Mouse (Mus musculus): ENCODE results near the gene Fstl4. TPM values are rescaled to one million over a fixed set of nuclear protein-coding genes. Genes with fewer than 3 reads are reported as not detected.
"Not testable (repeated sequence)": the region's sequence is repeated elsewhere in the genome, so short reads cannot be mapped to it uniquely, and the experiment has no call there.

Gene Fstl4
- total and polyA plus RNA-seq, 2 experiments from 2014 or later: 10.9 to 11.3 TPM

- Histone ChIP-seq H3K4me1 (ENCODE audit: insufficient read depth, low read length) (no peaks in the 10 kb centered on the region), H3K4me2 (ENCODE audit: low read depth, low read length) (no peak overlapping the region), H3K4me3 (ENCODE audit: low read length) (no peak overlapping the region), H3K27me3 (ENCODE audit: insufficient read depth, low read length) (no peaks in the 10 kb centered on the region), H3K9me3 (ENCODE audit: low read length) (no peaks in the 10 kb centered on the region), H3K27ac (no peak overlapping the region), H3K9ac (replicated peaks; ENCODE audit: low read length) (no peak overlapping the region), H3K36me3 (ENCODE audit: insufficient read depth, low read length) (no peaks in the 10 kb centered on the region)
- no peak for TF ChIP-seq CTCF (IDR thresholded peaks at IDR 0.05; ENCODE audit: low read depth)
- 96% methylated on average over 1 of the region's 1 CpGs for WGBS
- ATAC-seq (no peak), DNase-seq (ENCODE audit: low spot score) (no peak)
Measured at GRCm38 (mm10) chr11:53071602-53072001, 307.2 kb downstream of the Fstl4 start.

DNA sequence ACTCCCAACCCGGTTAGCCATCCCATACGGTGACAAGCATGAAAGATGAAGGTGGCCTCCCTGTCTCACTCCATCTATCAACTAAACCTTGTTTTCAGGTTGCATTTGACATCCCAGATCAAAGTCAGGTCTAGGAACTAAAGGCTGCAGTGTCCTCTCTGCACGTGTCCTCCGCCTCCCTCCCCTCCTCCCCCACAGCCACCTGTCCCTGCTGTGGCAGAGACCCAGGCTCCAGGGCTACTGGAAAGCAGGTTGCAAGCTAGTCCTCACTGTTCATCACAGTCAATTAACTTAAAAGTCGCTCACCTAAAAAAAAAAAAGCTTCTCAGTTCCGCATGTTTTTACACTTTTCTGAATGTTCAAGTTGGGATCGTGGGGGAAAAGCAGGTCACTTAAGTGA, 313.2 kb downstream of the Fstl4 start:
- 77% methylated on average over 7 of the region's 7 CpGs for WGBS
- TF ChIP-seq CTCF (IDR thresholded peaks at IDR 0.05; ENCODE audit: low read depth): no peak

DNA sequence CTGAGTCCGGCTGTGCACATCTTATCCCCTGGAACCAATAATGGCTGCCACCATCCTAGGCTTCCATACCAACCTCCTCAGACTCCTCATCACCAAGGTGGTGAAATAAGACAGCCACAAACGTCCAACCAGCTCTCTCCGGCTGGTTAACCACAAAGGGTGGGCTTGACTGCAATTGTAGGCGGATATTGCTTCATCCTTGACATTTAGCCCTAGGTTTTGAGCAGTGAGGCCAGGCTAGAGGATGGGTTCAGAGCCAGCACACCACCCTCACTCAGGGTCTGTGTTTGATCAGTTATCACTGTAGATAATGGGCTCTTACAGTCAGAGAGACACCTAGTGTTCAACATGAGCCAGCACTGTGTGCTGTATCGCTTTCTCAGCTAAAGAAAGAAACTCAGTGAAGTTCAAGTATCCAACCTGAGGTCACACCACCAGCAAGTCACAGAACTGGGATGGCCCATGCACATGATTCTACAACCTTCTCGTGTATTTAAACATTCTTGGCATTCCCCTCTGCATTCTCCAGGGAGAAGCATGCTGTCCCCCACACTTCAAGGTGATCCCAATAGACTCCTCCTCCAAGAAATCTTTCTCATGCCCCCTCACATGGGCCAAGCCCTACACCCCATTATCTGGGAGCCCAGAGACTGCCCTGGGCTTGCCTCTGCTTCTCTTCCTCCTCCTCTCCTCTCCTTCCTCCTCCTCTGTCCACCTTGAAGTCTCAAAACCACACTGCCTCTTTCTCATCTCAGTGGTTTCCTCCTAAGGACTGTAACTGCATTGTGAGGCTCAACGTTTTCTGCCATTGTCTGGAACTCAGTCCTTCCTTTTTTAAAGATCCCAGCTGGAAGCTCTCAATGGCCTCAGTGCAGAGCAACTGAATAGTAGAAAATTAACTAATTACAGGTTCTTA, 314.2 kb downstream of the Fstl4 start:
- Histone ChIP-seq H3K4me1 (ENCODE audit: insufficient read depth, low read length) (no peaks in the 10 kb centered on the region), H3K9ac (replicated peaks; ENCODE audit: low read length) (no peak overlapping the region), H3K4me2 (ENCODE audit: low read depth, low read length) (no peak overlapping the region), H3K9me3 (ENCODE audit: low read length) (no peaks in the 10 kb centered on the region), H3K27me3 (ENCODE audit: insufficient read depth, low read length) (no peaks in the 10 kb centered on the region), H3K27ac (no peak overlapping the region), H3K4me3 (ENCODE audit: low read length) (no peak overlapping the region), H3K36me3 (ENCODE audit: insufficient read depth, low read length) (no peaks in the 10 kb centered on the region)
- peak; percentile 51 for TF ChIP-seq CTCF (IDR thresholded peaks at IDR 0.05; ENCODE audit: low read depth)
- ATAC-seq (no peak), DNase-seq (ENCODE audit: low spot score) (no peak)
- WGBS: 76% methylated on average over 7 of the region's 7 CpGs

More for the DNA sequence above, 313.2 kb downstream of the Fstl4 start:
- no peaks in the 10 kb centered on the region for H3K27me3 ChIP-seq (ENCODE audit: insufficient read depth, low read length)
- no peak overlapping the region for H3K4me2 ChIP-seq (ENCODE audit: low read depth, low read length)
- no peaks in the 10 kb centered on the region for H3K36me3 ChIP-seq (ENCODE audit: insufficient read depth, low read length)
- H3K4me1 ChIP-seq (ENCODE audit: insufficient read depth, low read length): no peaks in the 10 kb centered on the region
- no peak overlapping the region for H3K27ac ChIP-seq
- ATAC-seq (no peak), DNase-seq (ENCODE audit: low spot score) (no peak)
- H3K9me3 ChIP-seq (ENCODE audit: low read length): no peaks in the 10 kb centered on the region
- H3K9ac ChIP-seq (replicated peaks; ENCODE audit: low read length): no peak overlapping the region
- no peak overlapping the region for H3K4me3 ChIP-seq (ENCODE audit: low read length)

- no peaks in the 10 kb centered on the region for H3K27me3 ChIP-seq (ENCODE audit: insufficient read depth, low read length)
- no peak overlapping the region for H3K27ac ChIP-seq
- H3K4me3 ChIP-seq (ENCODE audit: low read length): no peak overlapping the region
- H3K4me1 ChIP-seq (ENCODE audit: insufficient read depth, low read length): no peaks in the 10 kb centered on the region
- ATAC-seq: no peak
- no peaks in the 10 kb centered on the region for H3K36me3 ChIP-seq (ENCODE audit: insufficient read depth, low read length)
- 81% methylated on average over 6 of the region's 6 CpGs for WGBS
- no peaks in the 10 kb centered on the region for H3K9me3 ChIP-seq (ENCODE audit: low read length)
- DNase-seq (ENCODE audit: low spot score): no peak
- no peak overlapping the region for H3K9ac ChIP-seq (replicated peaks; ENCODE audit: low read length)
- no peak for TF ChIP-seq CTCF (IDR thresholded peaks at IDR 0.05; ENCODE audit: low read depth)
- H3K4me2 ChIP-seq (ENCODE audit: low read depth, low read length): no peak overlapping the region
Measured at GRCm38 (mm10) chr11:53081310-53081709, 316.9 kb downstream of the Fstl4 start.

GRCm38 (mm10) chr11:53085367-53085766, 320.9 kb downstream of the Fstl4 start:
- DNase-seq (ENCODE audit: low spot score) (peak; percentile 27), ATAC-seq (no peak)
- Histone ChIP-seq H3K27me3 (ENCODE audit: insufficient read depth, low read length) (no peaks in the 10 kb centered on the region), H3K4me1 (ENCODE audit: insufficient read depth, low read length) (no peaks in the 10 kb centered on the region), H3K9me3 (ENCODE audit: low read length) (no peaks in the 10 kb centered on the region), H3K4me2 (ENCODE audit: low read depth, low read length) (no peak overlapping the region), H3K9ac (replicated peaks; ENCODE audit: low read length) (no peak overlapping the region), H3K27ac (no peak overlapping the region), H3K4me3 (ENCODE audit: low read length) (no peak overlapping the region), H3K36me3 (ENCODE audit: insufficient read depth, low read length) (no peaks in the 10 kb centered on the region)
- WGBS: 74% methylated on average over 6 of the region's 6 CpGs
- TF ChIP-seq CTCF (IDR thresholded peaks at IDR 0.05; ENCODE audit: low read depth): peak; percentile 40

- H3K4me2 ChIP-seq (ENCODE audit: low read depth, low read length): no peak overlapping the region
- no peaks in the 10 kb centered on the region for H3K4me1 ChIP-seq (ENCODE audit: insufficient read depth, low read length)
- DNase-seq (ENCODE audit: low spot score) (no peak), ATAC-seq (no peak)
- no peaks in the 10 kb centered on the region for H3K36me3 ChIP-seq (ENCODE audit: insufficient read depth, low read length)
- H3K4me3 ChIP-seq (ENCODE audit: low read length): no peak overlapping the region
- no peak for TF ChIP-seq CTCF (IDR thresholded peaks at IDR 0.05; ENCODE audit: low read depth)
- H3K9ac ChIP-seq (replicated peaks; ENCODE audit: low read length): no peak overlapping the region
- H3K9me3 ChIP-seq (ENCODE audit: low read length): no peaks in the 10 kb centered on the region
- WGBS: 61% methylated on average over 9 of the region's 9 CpGs
- H3K27ac ChIP-seq: no peak overlapping the region
- no peaks in the 10 kb centered on the region for H3K27me3 ChIP-seq (ENCODE audit: insufficient read depth, low read length)
Measured at GRCm38 (mm10) chr11:53085858-53086565, 321.6 kb downstream of the Fstl4 start.

DNA sequence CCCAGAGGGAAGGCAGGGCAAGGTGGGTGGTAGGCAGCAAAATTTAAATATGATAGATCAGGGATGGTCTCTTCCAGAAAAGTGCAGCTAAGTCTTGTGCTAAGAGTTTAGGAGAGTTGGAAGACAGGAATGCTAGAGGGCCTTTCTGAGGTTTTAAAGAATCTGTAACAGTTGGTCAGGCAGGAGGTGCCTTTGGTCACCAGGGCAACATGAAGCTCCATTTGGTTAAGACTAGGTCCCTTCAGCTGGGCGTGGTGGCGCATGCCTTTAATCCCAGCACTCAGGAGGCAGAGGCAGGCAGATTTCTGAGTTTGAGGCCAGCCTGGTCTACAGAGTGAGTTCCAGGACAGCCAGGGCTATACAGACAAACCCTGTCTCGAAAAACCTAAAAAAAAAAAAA, 323.5 kb downstream of the Fstl4 start:
- not testable (repeated sequence) for H3K9ac ChIP-seq (replicated peaks; ENCODE audit: low read length); ATAC-seq; H3K4me2 ChIP-seq (ENCODE audit: low read depth, low read length); H3K4me1 ChIP-seq (ENCODE audit: insufficient read depth, low read length); H3K27ac ChIP-seq; H3K36me3 ChIP-seq (ENCODE audit: insufficient read depth, low read length); H3K4me3 ChIP-seq (ENCODE audit: low read length); H3K27me3 ChIP-seq (ENCODE audit: insufficient read depth, low read length); H3K9me3 ChIP-seq (ENCODE audit: low read length); DNase-seq (ENCODE audit: low spot score)
- 84% methylated on average over 3 of the region's 3 CpGs for WGBS
